Mouse (Mus musculus): ENCODE measurements around the gene Satl1. TPM values are rescaled to one million over a fixed set of nuclear protein-coding genes. Genes with fewer than 3 reads are reported as not detected.

Satl1 gene
- polyA plus RNA-seq (2017; shearing (Covaris generic)): not detected

DNA sequence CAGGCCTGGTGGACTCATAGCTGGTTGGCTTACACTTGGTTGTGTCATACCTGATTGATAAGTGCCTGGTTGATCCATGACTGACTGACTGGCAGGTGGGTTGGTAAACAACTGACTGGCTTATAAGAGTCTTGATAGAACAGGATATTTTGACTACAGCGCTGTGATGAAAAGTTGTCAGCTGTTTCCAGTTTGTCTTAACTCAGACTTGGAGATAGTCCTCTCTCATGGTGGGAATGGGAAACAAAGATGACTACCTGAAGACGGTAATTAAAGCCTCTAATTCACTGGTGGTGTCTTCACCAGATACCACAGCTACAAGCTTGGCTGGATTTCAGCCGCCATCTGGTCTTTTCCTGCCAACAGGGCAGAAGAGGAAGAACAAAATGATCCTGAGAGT, at the start of gene Satl1:
Gene Satl1, minus strand, starts transcription at position 101 of the 400 bp plus-strand sequence.

Other genes with a start within 250 kb of the Satl1 start
- not detected for gene 4933403O08Rik, start 167.7 kb downstream of the Satl1 start, polyA plus RNA-seq (2017; shearing (Covaris generic))
- 10 to 100 TPM; 33.0 to 42.1 TPM for gene Apool, start 95.4 kb downstream of the Satl1 start, polyA plus RNA-seq (2017; shearing (Covaris generic))
- gene 2010106E10Rik, start 88.5 kb upstream of the Satl1 start, polyA plus RNA-seq (2017; shearing (Covaris generic)): not detected
- under 1 TPM; 0.08 to 0.28 TPM for gene Zfp711, start 193.7 kb upstream of the Satl1 start, polyA plus RNA-seq (2017; shearing (Covaris generic))

All from activated CD4-positive, CD25-positive, alpha-beta regulatory T cell (primary cell).